Comparison of ENCODE assay signal across 22 mouse cellular contexts in the genomic region with DNA sequence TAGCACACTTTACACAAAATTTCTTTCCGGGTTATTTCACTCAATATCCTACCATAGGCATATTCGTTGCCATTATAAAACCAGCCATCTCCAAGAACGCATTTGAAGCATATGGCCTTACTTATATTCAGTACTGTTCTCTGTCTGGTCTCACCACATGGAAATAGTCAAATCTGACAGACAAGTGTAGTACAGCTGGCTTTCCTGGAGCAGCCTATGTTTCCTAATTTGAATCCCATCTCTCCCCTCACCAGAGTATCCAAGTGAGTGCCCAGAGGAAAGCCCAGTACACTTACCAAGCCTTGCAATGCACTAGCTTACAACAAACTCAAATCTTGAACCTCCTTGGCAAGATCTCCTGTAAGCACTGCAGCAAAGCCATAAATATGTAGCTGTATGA.
"Had no signal": no experiment of that assay in that cellular context is flagged by ENCODE, and none has a peak within 500 bp of the region (broad histone marks: within the 10 kb centered on the region; RNA-seq: fewer than 3 reads in every experiment).

No protein-coding gene starts in this region.

- H3K9me3 ChIP-seq: kidney, embryonic 15.5 days; limb, embryonic 15.5 days; megakaryocyte, embryonic 14.5 days; midbrain, embryonic 10.5 days; midbrain, embryonic 13.5 days; neural tube, embryonic 13.5 days; stomach, embryonic 15.5 days had no signal

- DNase-seq: kidney, postnatal 10 days; kidney, postnatal 36 days; left cerebral cortex, postnatal 4 days; liver, postnatal 0 days; lung, embryonic 14.5 days; lung, postnatal 10 days; lung, postnatal 36 days; retina, postnatal 1 day; right cerebral cortex, postnatal 25 days; spleen, adult 18-20 months; thymus, postnatal 25 days had no signal

- H3K27me3 ChIP-seq: kidney, embryonic 15.5 days; limb, embryonic 15.5 days; megakaryocyte, embryonic 14.5 days; midbrain, embryonic 13.5 days; neural tube, embryonic 13.5 days; stomach, embryonic 15.5 days had no signal

- H3K27ac ChIP-seq: kidney, embryonic 15.5 days; limb, embryonic 15.5 days; liver, embryonic 14.5 days; midbrain, embryonic 10.5 days; midbrain, embryonic 13.5 days; neural tube, embryonic 13.5 days; stomach, embryonic 15.5 days had no signal

- H3K36me3 ChIP-seq: kidney, embryonic 15.5 days; limb, embryonic 15.5 days; midbrain, embryonic 10.5 days; midbrain, embryonic 13.5 days; neural tube, embryonic 13.5 days; stomach, embryonic 15.5 days had no signal

- H3K4me2 ChIP-seq: kidney, embryonic 15.5 days; limb, embryonic 15.5 days; liver, embryonic 11.5 days; lung, embryonic 14.5 days; midbrain, embryonic 13.5 days; neural tube, embryonic 13.5 days; stomach, embryonic 15.5 days had no signal

- H3K4me3 ChIP-seq: kidney, embryonic 15.5 days; limb, embryonic 15.5 days; megakaryocyte, embryonic 14.5 days; midbrain, embryonic 10.5 days; midbrain, embryonic 13.5 days; myocyte; neural tube, embryonic 13.5 days; stomach, embryonic 15.5 days had no signal

- H3K9ac ChIP-seq: kidney, embryonic 15.5 days; limb, embryonic 15.5 days; liver, embryonic 14.5 days; liver, postnatal 0 days; lung, embryonic 14.5 days; midbrain, embryonic 13.5 days; neural tube, embryonic 13.5 days; stomach, embryonic 15.5 days had no signal

- ATAC-seq: liver, postnatal 0 days; midbrain, embryonic 13.5 days; midbrain, embryonic 16.5 days had no signal

- H3K4me1 ChIP-seq: kidney, embryonic 15.5 days; limb, embryonic 15.5 days; megakaryocyte, embryonic 14.5 days; midbrain, embryonic 10.5 days; midbrain, embryonic 13.5 days; stomach, embryonic 15.5 days had no signal
